Mouse (Mus musculus) lung, adult 2 months (tissue): ENCODE measurements around the gene Sept6.

ENCODE experiments used
- CTCF ChIP-seq: fragments of 200-500 bp; IDR thresholded peaks from 2 replicates; pipeline ENCODE4 v1.5.1; 2011; ENCODE audit warnings: mild to moderate bottlenecking, low read length, control low read depth; ENCODE audit not compliant: insufficient read depth
- POLR2A ChIP-seq: fragments of 200-500 bp; IDR thresholded peaks from 2 replicates; pipeline ENCODE4 v1.6.1; 2011; ENCODE audit warnings: low read depth, mild to moderate bottlenecking, control low read depth, low read length, borderline replicate concordance; ENCODE audit errors: extremely low read depth

DNA sequence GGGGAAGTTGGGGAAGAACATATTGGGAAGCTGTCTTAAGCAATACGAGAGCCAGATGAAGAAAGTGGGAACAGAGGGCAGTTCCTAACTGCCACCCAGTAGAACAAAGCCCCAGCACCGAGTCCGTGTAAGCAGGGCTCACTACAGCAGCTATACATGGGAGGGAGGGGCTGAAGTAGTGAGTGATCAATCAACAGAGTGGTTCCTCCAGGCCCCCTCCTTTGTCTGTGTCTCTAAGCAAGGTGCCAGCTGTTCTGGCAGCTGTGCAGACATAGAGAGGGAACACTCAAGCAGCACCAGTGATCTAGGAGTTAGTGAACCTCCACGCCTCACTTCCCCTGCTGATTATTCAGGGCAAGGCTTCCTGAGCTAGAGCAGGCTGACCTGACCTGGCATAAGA is 61.9 kb downstream of the Sept6 start:
- TF ChIP-seq CTCF (no peak), POLR2A (no peak)
